In the genomic region with DNA sequence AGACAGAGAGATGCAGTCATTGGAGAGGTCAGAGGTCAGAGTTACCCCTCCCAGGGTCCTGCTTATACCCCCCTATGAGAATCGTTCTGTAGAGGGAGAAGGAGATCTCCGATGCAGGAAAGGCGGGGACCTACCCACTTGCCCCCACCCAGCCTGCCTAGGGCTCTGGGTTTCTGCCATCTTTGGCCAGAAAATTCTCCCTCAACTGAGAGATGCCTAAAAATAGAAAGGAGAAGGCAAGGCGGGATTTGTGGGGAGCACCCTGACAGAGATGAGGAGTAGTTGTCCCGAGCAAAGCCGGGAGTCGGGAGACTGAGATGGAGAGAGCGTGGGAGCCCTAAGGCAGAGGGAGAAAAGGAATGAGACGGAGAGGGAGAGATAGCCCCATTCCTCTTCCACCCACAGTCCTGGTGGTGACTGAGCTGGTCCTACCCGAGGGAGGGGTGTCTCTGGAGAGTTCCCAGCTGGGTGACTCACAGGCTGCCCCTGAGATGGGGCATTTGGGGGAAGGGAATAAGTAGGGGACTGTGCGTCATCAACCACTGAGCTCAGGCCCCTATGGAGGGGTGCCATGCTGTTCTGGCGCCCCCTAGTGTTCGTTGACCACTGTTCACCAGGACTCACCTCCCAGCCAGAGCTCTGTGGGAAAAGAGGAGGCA, we compare ENCODE assay signal across 8 mouse cellular contexts. TPM values are rescaled to one million over a fixed set of nuclear protein-coding genes. Genes with fewer than 3 reads are reported as not detected.
DNase-seq lines count a peak whose midpoint lies in the region; ATAC-seq lines count a peak whose summit lies in the region.

No protein-coding gene starts in this region.

- DNase-seq in ZHBTc4 (ENCODE audit: low read depth, low spot score) = peak; percentile 84
- peak; percentile 62 to 74 for DNase-seq in gastrocnemius, adult 8-10 months (ENCODE audit: low spot score in 2 of 2)
- peak; percentile 84 for DNase-seq in induced T-regulatory cell, adult 2 months (ENCODE audit: low read depth)
- DNase-seq in left cerebral cortex, adult 9 months (ENCODE audit: low spot score in 2 of 2) = peak; percentile 77 to 88
- DNase-seq in right cerebral cortex, postnatal 14 days = peak; percentile 86
- DNase-seq in urinary bladder, postnatal 25 days (ENCODE audit: low spot score) = peak; percentile 93

- peak; percentile 82 for ATAC-seq in common myeloid progenitor, adult 5-6 weeks (replicated peaks; ENCODE audit: low read depth, poor library complexity, severe bottlenecking)
- peak; percentile 73 for ATAC-seq in megakaryocyte-erythroid progenitor cell, adult 5-6 weeks (replicated peaks; ENCODE audit: low FRiP score, low TSS enrichment, poor library complexity, severe bottlenecking)

RNA-seq across cellular contexts. Expression of a gene that starts 5.6 kb away (rescaled TPM):
- total RNA-seq in common myeloid progenitor, adult 5-6 weeks (2017) = 1.3 and 1.4 TPM in 2 replicates
- 10 to 100 TPM; 13.0 to 15.2 (median 14.2) TPM for total RNA-seq in gastrocnemius, adult 8-10 months (2022)
- total RNA-seq in megakaryocyte-erythroid progenitor cell, adult 5-6 weeks (2014; fragmentation: Nextera tagmentation) = 0.61 TPM in 1 of 2 replicates, not detected in the other
- total RNA-seq in megakaryocyte-erythroid progenitor cell, adult 5-6 weeks (2017) = 0.23 TPM in 1 of 2 replicates, not detected in the other

RNA-seq across cellular contexts. Expression of a gene that starts 31.2 kb away (rescaled TPM):
- total RNA-seq in common myeloid progenitor, adult 5-6 weeks (2017) = not detected in 2 replicates
- not detected for total RNA-seq in gastrocnemius, adult 8-10 months (2022)
- not detected in 2 replicates for total RNA-seq in megakaryocyte-erythroid progenitor cell, adult 5-6 weeks (2014; fragmentation: Nextera tagmentation)
- total RNA-seq in megakaryocyte-erythroid progenitor cell, adult 5-6 weeks (2017) = not detected in 2 replicates

RNA-seq across cellular contexts. Expression of a gene that starts 44.0 kb away (rescaled TPM):
- 120 and 131 TPM in 2 replicates for total RNA-seq in common myeloid progenitor, adult 5-6 weeks (2017)
- total RNA-seq in gastrocnemius, adult 8-10 months (2022) = 1 to 10 TPM; 1.5 to 3.3 (median 1.7) TPM
- total RNA-seq in megakaryocyte-erythroid progenitor cell, adult 5-6 weeks (2014; fragmentation: Nextera tagmentation) = 49.0 and 79.0 TPM in 2 replicates
- total RNA-seq in megakaryocyte-erythroid progenitor cell, adult 5-6 weeks (2017) = 77.1 and 107 TPM in 2 replicates

RNA-seq across cellular contexts. Expression of a gene that starts 48.3 kb away (rescaled TPM):
- 1.8 and 2.7 TPM in 2 replicates for total RNA-seq in common myeloid progenitor, adult 5-6 weeks (2017)
- 1 to 10 TPM; 4.7 to 8.3 (median 5.2) TPM for total RNA-seq in gastrocnemius, adult 8-10 months (2022)
- 0.37 and 0.57 TPM in 2 replicates for total RNA-seq in megakaryocyte-erythroid progenitor cell, adult 5-6 weeks (2014; fragmentation: Nextera tagmentation)
- 0.15 and 0.23 TPM in 2 replicates for total RNA-seq in megakaryocyte-erythroid progenitor cell, adult 5-6 weeks (2017)

Comparison
In these comparisons a context has a peak if more than half of its experiments do, and no peak if none do; other contexts are left out.
1. Peak in every context shown above with its lines: DNase-seq and ATAC-seq.
2. RNA of a gene that starts 44.0 kb away (total RNA-seq): 120 to 131 TPM in common myeloid progenitor, adult 5-6 weeks and 49.0 to 107 TPM in megakaryocyte-erythroid progenitor cell, adult 5-6 weeks; 1.5 to 3.3 TPM in gastrocnemius, adult 8-10 months; every median in the first group is over 10 times any median in the second.